Mouse (Mus musculus) macrophage (primary cell): Measurements from ENCODE around the gene Nrros. TPM values are rescaled to one million over a fixed set of nuclear protein-coding genes. Genes with fewer than 3 reads are reported as not detected.
A peak's percentile ranks its signal among the peaks of the same experiment; 100 is the strongest.

ENCODE experiments used
- H3K27ac ChIP-seq: fragments of 350-480 bp; formaldehyde crosslinking; 2 replicates; pipeline ENCODE4 v1.9.0; 2021
- H3K36me3 ChIP-seq: fragments of 350-480 bp; formaldehyde crosslinking; 2 replicates; pipeline ENCODE4 v1.9.0; 2021; ENCODE audit errors: inconsistent target
- H3K4me3 ChIP-seq: fragments of 350-480 bp; formaldehyde crosslinking; 2 replicates; pipeline ENCODE4 v1.9.0; 2021; ENCODE audit errors: inconsistent target
- H3K79me2 ChIP-seq: fragments of 350-480 bp; formaldehyde crosslinking; 2 replicates; pipeline ENCODE4 v1.9.0; 2021; ENCODE audit errors: inconsistent target
- WGBS: methylation state at CpG from one replicate; pipeline ENCODE4 v1.1.7; 2026; ENCODE audit warnings: inconsistent platforms; ENCODE audit not compliant: missing documents; 5-methylcytosine and 5-hydroxymethylcytosine counted together
- polyA plus RNA-seq: library from polyadenylated mRNA; stranded (reverse); fragments of 250-400 nt; gene quantifications from 3 replicates; pipeline ENCODE4 v1.2.4, GENCODE M21; 2018; ENCODE audit warnings: inconsistent platforms

The Nrros gene
- polyA plus RNA-seq, 1 experiment from 2014 or later = 133 TPM

GRCm38 (mm10) chr16:32147589-32148207 is 17.7 kb downstream of the Nrros start:
- H3K4me3 ChIP-seq = no peak overlapping the region
- H3K36me3 ChIP-seq = peaks cover 53% of the 10 kb centered on the region
- H3K27ac ChIP-seq = no peak overlapping the region
- WGBS = 86% methylated on average over 9 of the region's 13 CpGs
- peaks cover 43% of the 10 kb centered on the region for H3K79me2 ChIP-seq

- H3K27ac ChIP-seq = no peak overlapping the region
- peaks cover 43% of the 10 kb centered on the region for H3K79me2 ChIP-seq
- no peak overlapping the region for H3K4me3 ChIP-seq
- H3K36me3 ChIP-seq = peaks cover 61% of the 10 kb centered on the region
- 97% methylated on average over 8 of the region's 17 CpGs for WGBS
Observed at GRCm38 (mm10) chr16:32144592-32144991, 20.8 kb downstream of the Nrros start.

DNA sequence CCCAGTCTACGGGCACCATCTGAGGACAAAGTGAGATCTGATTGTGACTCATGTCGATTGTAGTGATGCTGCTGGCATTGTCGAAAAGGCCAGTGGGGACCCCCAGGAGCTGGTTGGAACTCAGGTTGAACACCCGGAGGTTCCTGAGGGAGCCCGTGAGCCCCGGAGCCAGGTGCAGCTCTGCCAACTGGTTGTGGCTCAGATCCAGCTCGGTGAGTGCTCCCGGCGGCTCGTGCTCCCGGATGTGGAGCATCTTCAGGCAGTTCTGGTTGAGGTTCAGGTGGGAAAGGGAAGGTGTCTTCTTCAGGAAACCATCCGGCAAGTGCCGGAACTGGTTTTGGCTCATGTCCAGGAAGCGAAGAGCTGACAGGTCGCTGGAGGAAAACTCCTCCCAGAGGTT is 21.6 kb downstream of the Nrros start:
- peaks cover 43% of the 10 kb centered on the region for H3K79me2 ChIP-seq
- H3K27ac ChIP-seq = no peak overlapping the region
- peaks cover 61% of the 10 kb centered on the region for H3K36me3 ChIP-seq
- no peak overlapping the region for H3K4me3 ChIP-seq
- 88% methylated on average over 9 of the region's 15 CpGs for WGBS

DNA sequence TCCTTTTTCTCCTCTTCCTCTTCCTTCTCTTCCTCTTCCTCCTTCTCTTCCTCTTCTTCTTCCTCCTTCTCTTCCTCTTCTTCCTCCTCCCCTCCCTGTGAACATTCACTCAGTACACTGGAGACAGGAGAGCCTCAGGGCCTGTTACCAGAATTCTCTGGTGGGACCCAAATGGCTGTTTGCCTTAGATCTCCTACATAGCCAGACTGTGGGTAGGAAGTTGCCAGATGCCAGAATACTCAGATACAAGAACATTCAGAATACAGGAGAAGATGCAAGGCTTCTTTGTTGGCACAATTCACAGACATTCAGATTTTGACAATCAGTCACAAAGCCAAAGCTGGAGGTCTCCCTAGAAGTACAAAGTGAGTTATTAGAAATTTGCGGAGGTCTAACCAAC is 26.4 kb downstream of the Nrros start:
- 82% methylated on average over 1 of the region's 1 CpGs for WGBS
- Histone ChIP-seq H3K27ac (no peak overlapping the region), H3K36me3 (peaks cover 20% of the 10 kb centered on the region)

DNA sequence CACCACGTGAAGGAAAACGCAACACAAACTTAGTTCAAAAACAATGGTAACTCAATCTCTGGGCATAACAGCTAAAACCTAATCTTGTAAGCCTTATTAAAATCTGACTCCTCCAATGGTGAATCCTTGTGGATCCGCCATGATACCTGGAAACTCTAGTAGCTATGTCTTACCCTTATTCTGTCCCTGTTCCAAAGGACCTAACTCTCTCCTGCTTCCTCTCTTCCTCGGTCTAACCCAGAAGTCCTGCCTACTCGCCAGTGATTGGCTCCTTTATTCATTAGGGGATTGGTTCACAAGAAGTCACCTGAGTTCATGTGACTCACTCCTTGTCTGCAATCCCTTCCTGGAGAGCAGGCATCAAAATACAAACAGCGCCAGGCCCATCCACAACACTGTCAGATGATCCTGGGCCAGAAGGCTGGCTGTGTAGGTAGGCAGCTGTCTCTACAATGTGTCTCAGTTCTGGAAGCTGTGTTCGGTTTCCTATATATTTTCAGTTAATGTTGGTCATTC is 29.5 kb downstream of the Nrros start:
- H3K4me3 ChIP-seq = no peak overlapping the region
- WGBS = 97% methylated on average over 4 of the region's 7 CpGs
- H3K79me2 ChIP-seq = no peaks in the 10 kb centered on the region
- H3K36me3 ChIP-seq = no peaks in the 10 kb centered on the region
- H3K27ac ChIP-seq = no peak overlapping the region

More for the DNA sequence above, 26.4 kb downstream of the Nrros start:
- no peak overlapping the region for H3K4me3 ChIP-seq
- peaks cover 5% of the 10 kb centered on the region; the same call in 1 of the 2 replicates for H3K79me2 ChIP-seq

DNA sequence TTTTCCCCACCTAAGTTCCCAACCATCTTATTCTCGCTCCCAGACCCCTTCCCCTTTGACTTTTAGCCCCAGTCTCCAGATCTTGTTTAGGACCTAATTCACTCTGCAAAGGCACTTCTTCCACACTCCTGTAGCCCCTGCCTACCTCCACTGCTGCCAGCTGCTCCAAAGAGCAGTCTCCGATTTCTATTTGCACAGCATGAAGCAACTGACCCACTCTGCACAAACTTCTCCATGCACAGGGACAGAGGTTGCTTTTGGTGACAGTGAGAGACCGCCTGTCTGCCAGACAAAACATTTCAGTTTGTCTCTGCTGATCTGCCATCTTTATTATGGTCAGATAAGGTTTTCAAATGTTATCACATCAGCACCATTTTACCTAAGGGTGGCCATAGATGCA is 32.2 kb downstream of the Nrros start:
- WGBS = 98% methylated on average over 3 of the region's 3 CpGs
- Histone ChIP-seq H3K79me2 (no peaks in the 10 kb centered on the region), H3K36me3 (no peaks in the 10 kb centered on the region), H3K27ac (no peak overlapping the region), H3K4me3 (no peak overlapping the region)

GRCm38 (mm10) chr16:32130190-32130826 is 35.1 kb downstream of the Nrros start:
- 13% methylated on average over 15 of the region's 16 CpGs for WGBS
- peak overlapping the region; percentile 22 for H3K4me3 ChIP-seq
- peak overlapping the region; percentile 69 for H3K27ac ChIP-seq
- no peaks in the 10 kb centered on the region for H3K36me3 ChIP-seq
- no peaks in the 10 kb centered on the region for H3K79me2 ChIP-seq

DNA sequence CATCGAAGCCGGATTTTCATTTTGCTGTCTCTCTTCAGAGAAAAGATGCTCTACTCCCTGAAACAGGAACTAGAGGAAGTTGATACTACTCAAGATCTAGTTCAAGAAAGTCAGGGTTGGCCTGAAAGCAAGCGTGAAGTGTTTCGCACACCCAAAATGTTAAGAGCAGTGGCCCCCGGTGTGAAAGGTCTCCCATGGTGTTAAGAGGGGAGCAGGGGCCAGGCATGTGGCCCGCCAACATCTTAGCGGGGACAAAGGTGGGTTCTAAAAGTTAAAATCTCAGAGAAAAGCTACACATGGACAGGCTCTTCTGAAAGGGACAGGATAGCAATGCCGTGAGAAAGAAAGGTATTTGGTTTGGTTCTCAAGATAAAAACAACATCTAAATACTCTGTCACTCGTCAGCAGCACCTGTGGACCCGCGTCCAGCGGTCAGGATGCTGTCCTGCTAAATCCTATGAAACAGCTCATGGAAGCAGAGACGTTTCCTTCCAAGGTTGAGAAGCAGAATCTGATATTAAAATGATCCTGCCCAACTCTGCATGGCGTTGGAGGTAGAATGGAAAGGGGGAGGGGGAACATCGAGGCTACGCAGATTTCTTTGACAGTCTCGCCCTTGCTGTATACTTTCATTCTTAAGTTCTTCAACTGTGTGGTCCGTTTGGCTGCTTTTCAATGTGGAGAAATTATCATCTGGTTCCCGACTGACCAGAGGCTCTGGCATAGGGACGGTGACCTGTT is 35.8 kb downstream of the Nrros start:
- WGBS = 23% methylated on average over 20 of the region's 20 CpGs
- Histone ChIP-seq H3K4me3 (peak overlapping the region; percentile 22), H3K79me2 (no peaks in the 10 kb centered on the region), H3K36me3 (no peaks in the 10 kb centered on the region), H3K27ac (peak overlapping the region; percentile 69)

DNA sequence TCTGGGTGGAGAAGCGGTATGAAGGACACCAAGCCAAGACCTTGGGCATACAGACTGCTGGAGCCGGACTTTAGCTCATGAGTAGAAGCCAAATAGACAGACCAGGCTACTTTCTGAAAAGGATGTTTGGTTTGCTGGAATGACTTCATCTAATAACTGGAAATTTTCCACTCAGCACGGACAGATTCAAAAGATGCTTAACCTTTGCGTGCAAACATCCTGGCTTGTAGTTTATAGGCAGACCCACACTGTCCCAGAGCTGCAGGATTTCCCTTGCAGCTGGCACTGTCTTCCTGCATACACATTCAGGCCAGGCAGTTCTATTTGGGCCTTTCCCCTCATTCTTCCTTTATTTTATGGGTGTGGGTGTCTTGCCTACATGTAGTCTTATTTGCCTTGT is 38.3 kb downstream of the Nrros start:
- H3K4me3 ChIP-seq = no peak overlapping the region
- no peaks in the 10 kb centered on the region for H3K36me3 ChIP-seq
- no peaks in the 10 kb centered on the region for H3K79me2 ChIP-seq
- no peak overlapping the region for H3K27ac ChIP-seq
- WGBS = 69% methylated on average over 4 of the region's 4 CpGs

- H3K36me3 ChIP-seq = no peaks in the 10 kb centered on the region
- H3K79me2 ChIP-seq = no peaks in the 10 kb centered on the region
- no peak overlapping the region for H3K27ac ChIP-seq
- 91% methylated on average over 3 of the region's 3 CpGs for WGBS
- no peak overlapping the region for H3K4me3 ChIP-seq
Observed at GRCm38 (mm10) chr16:32125364-32125763, 40.0 kb downstream of the Nrros start.

- Histone ChIP-seq H3K79me2 (no peaks in the 10 kb centered on the region), H3K36me3 (no peaks in the 10 kb centered on the region), H3K27ac (peak overlapping the region; percentile 44), H3K4me3 (no peak overlapping the region)
- 25% methylated on average over 17 of the region's 17 CpGs for WGBS
Observed at GRCm38 (mm10) chr16:32124444-32125335, 40.7 kb downstream of the Nrros start.

DNA sequence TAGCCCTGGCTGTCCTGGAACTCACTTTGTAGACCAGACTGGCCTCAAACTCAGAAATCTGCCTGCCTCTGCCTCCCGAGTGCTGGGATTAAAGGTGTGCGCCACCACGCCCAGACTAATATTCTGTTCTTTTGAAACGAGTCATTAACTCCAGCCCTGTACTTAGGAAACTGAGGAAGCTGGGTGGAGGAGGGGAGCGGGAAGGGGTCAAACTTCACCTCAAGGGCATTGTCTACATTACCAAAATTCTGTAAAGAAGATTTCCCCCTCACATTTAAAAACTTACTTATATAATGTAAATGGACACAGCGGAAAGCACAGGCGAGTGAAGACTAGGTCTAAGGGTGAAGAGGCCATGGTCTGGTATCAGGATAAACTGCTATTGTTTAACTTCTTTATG is 41.4 kb downstream of the Nrros start:
- whole genome bisulfite sequencing = 82% methylated on average over 7 of the region's 7 CpGs
- Histone ChIP-seq H3K36me3 (no peaks in the 10 kb centered on the region), H3K79me2 (no peaks in the 10 kb centered on the region), H3K4me3 (no peak overlapping the region), H3K27ac (no peak overlapping the region)

GRCm38 (mm10) chr16:32120454-32120853 is 44.9 kb downstream of the Nrros start:
- Histone ChIP-seq H3K79me2 (no peaks in the 10 kb centered on the region), H3K36me3 (no peaks in the 10 kb centered on the region)
- WGBS = 100% methylated on average over 3 of the region's 3 CpGs

GRCm38 (mm10) chr16:32116186-32116585 is 49.2 kb downstream of the Nrros start:
- WGBS = 86% methylated on average over 5 of the region's 5 CpGs
- Histone ChIP-seq H3K36me3 (no peaks in the 10 kb centered on the region), H3K79me2 (no peaks in the 10 kb centered on the region), H3K4me3 (no peak overlapping the region), H3K27ac (no peak overlapping the region)

More at GRCm38 (mm10) chr16:32120454-32120853, 44.9 kb downstream of the Nrros start:
- no peak overlapping the region for H3K27ac ChIP-seq
- H3K4me3 ChIP-seq = no peak overlapping the region
